Mouse (Mus musculus) liver, embryonic 14.5 days (tissue): Measurements from ENCODE around the gene Flrt1. TPM values are rescaled to one million over a fixed set of nuclear protein-coding genes. Genes with fewer than 3 reads are reported as not detected.

Experiments used
- ATAC-seq: fragments of 200-750 bp; cut with Nextera tagmentation; 2 replicates; pipeline ENCODE4 v1.8.0; 2017; ENCODE audit warnings: moderate number of reproducible peaks, mild to moderate bottlenecking, moderate library complexity; ENCODE audit not compliant: insufficient read depth
- DNase-seq, 3 experiments: peaks; one replicate each; pipeline ENCODE4 v3.0.0-alpha.2; 2012 to 2013; ENCODE audit warnings: low read depth in 3 of 3, low spot score in 3 of 3
- H3K27ac ChIP-seq: fragments of 300-500 bp; sonication (generic); 2 replicates; pipeline ENCODE4 v1.5.1; 2014; ENCODE audit warnings: moderate library complexity, mild to moderate bottlenecking, control low read depth, inconsistent platforms
- H3K27me3 ChIP-seq: fragments of 300-500 bp; sonication (generic); 2 replicates; pipeline ENCODE4 v1.6.1; 2014; ENCODE audit warnings: mild to moderate bottlenecking, low read length, moderate library complexity; ENCODE audit not compliant: control insufficient read depth, insufficient read depth
- H3K36me3 ChIP-seq: fragments of 300-500 bp; sonication (generic); replicated peaks from 2 replicates; pipeline ENCODE4 v1.6.1; 2014; ENCODE audit warnings: low read depth; ENCODE audit not compliant: control insufficient read depth, insufficient read depth
- H3K4me1 ChIP-seq, 2 experiments: fragments of 200-500 bp in 1 of 2; fragments of 300-500 bp in 1 of 2; sonication (generic) in 1 of 2; replicated peaks; 2 replicates each; pipeline ENCODE4 v1.6.1; 2012 to 2014; ENCODE audit warnings: antibody characterized with exemption in 1 of 2, inconsistent platforms in 1 of 2, low read length in 1 of 2; ENCODE audit not compliant: control insufficient read depth in 2 of 2, insufficient read depth in 2 of 2
- H3K4me2 ChIP-seq: fragments of 300-500 bp; sonication (generic); 2 replicates; pipeline ENCODE4 v1.6.1; 2014; ENCODE audit warnings: low read depth, mild to moderate bottlenecking, control low read depth, moderate library complexity
- H3K4me3 ChIP-seq, 2 experiments: fragments of 200-500 bp in 1 of 2; fragments of 300-500 bp in 1 of 2; sonication (generic) in 1 of 2; 2 replicates each; pipeline ENCODE4 v1.5.1; 2012 to 2014; ENCODE audit warnings: low read depth in 2 of 2, low read length in 2 of 2, mild to moderate bottlenecking in 2 of 2, control low read depth in 1 of 2, inconsistent platforms in 1 of 2, moderate library complexity in 1 of 2; ENCODE audit not compliant: insufficient read depth in 1 of 2
- H3K9ac ChIP-seq: fragments of 300-500 bp; sonication (generic); replicated peaks from 2 replicates; pipeline ENCODE4 v1.6.1; 2014; ENCODE audit warnings: mild to moderate bottlenecking, control low read depth, moderate library complexity
- H3K9me3 ChIP-seq: fragments of 300-500 bp; sonication (generic); 2 replicates; pipeline ENCODE4 v1.6.1; 2016; ENCODE audit warnings: low read length, mixed read lengths; ENCODE audit not compliant: control insufficient read depth
- CTCF ChIP-seq: IDR thresholded peaks from 2 replicates; pipeline ENCODE4 v1.5.1; 2016; ENCODE audit warnings: antibody characterized with exemption, low read depth, control low read depth
- EP300 ChIP-seq: IDR thresholded peaks from 2 replicates; pipeline ENCODE4 v1.6.1; 2016; ENCODE audit warnings: antibody characterized with exemption, low read depth
- WGBS: fragments of 180-500 bp; shearing (Covaris S2); extraction: QIAGEN DNeasy Blood & Tissue Kit; methylation state at CpG from one replicate; pipeline ENCODE4 v1.1.7; 2014; ENCODE audit not compliant: insufficient replicate concordance; 5-methylcytosine and 5-hydroxymethylcytosine counted together
- polyA plus RNA-seq, 2 experiments: library from polyadenylated mRNA; depleted of rRNA in 1 of 2; stranded (reverse) in 1 of 2; unstranded in 1 of 2; fragments of >200 nt; fragmentation: Nextera tagmentation in 1 of 2; extraction: Ambion mirVana in 1 of 2; gene quantifications; 2 replicates each; pipeline versions ENCODE4 v1.2.1 to v1.2.3; 2012 to 2014

The Flrt1 gene
- polyA plus RNA-seq, 2 experiments, result 0.01 to 0.09 TPM

DNA sequence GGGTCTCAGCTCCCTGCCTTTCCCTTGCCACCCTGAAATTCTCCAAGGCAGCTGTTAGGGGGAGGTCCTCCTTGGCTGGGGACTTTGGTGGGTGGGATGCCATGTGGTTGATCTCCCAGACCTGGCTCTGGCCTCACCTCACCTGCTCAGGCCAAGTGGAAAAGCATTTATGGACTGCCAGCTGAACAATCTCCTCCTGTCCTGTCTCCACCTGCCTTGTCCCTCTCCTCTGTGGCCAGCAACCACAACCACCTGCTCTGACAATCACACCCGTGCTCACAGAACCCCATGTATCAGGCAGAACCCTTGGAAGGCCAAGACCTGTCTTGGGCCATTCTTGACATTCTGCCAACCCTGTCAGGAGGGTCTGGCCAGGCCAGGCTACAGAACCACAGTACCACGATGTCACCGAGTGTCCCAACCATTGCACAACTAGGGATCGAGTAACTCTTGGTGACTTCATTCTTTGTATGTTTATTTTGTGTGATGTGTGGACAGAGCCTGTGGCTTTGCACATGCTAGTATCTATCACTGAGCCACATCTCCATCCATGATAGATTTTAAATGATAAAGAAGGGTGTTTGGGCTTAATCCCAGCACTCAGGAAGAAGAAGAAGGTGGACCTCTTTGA lies 20.1 kb upstream of the Flrt1 start:
- TF ChIP-seq CTCF (no peak), EP300 (no peak)
- Histone ChIP-seq H3K4me3 (no peak overlapping the region), H3K4me1 (peaks cover 0 to 9% of the 10 kb centered on the region in 2 experiments; a peak in 2 of 4 replicates), H3K9ac (no peak overlapping the region), H3K36me3 (no peaks in the 10 kb centered on the region), H3K4me2 (no peak overlapping the region), H3K9me3 (no peaks in the 10 kb centered on the region), H3K27me3 (no peaks in the 10 kb centered on the region; the same call in 1 of the 2 replicates), H3K27ac (no peak overlapping the region)
- DNase-seq (no peak), ATAC-seq (no peak)
- 51% methylated on average over 4 of the region's 4 CpGs for WGBS

DNA sequence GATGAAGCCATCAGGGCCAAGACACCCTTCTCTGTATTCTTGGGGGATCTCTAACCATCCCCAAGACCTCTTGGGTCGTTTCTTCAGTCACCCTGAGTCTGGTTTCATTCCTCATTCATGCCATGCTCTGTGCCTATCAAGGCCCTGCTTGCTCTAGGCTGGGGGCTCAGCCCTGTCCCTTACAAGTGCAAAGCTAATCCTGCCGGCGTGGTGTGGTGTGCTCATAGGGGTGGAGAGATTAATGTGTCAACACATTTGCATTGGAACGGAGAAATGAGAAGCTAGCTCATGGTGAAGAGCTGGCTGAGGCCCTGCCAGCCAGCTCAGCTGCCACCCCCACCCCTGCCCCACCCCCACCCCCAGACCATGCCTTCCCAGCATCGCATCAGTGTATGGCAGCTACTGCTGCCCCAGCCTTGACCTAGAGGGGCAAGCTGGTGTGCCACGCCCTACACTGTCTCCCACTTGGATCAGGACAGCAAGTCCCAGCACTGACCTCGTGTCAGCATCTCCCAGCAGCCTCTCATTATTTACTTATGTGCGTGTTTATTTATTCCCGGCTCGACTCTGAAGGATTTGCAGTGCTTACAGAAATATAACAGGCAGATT lies 17.3 kb upstream of the Flrt1 start:
- Histone ChIP-seq H3K27me3 (no peaks in the 10 kb centered on the region; the same call in 1 of the 2 replicates), H3K4me3 (no peak overlapping the region), H3K4me1 (peaks cover 8 to 29% of the 10 kb centered on the region in 2 experiments), H3K9me3 (no peaks in the 10 kb centered on the region), H3K36me3 (no peaks in the 10 kb centered on the region), H3K4me2 (no peak overlapping the region), H3K9ac (no peak overlapping the region), H3K27ac (no peak overlapping the region)
- 39% methylated on average over 10 of the region's 10 CpGs for WGBS
- TF ChIP-seq CTCF, result no peak
- TF ChIP-seq EP300, result no peak
- DNase-seq, result no peak
- no peak for ATAC-seq

DNA sequence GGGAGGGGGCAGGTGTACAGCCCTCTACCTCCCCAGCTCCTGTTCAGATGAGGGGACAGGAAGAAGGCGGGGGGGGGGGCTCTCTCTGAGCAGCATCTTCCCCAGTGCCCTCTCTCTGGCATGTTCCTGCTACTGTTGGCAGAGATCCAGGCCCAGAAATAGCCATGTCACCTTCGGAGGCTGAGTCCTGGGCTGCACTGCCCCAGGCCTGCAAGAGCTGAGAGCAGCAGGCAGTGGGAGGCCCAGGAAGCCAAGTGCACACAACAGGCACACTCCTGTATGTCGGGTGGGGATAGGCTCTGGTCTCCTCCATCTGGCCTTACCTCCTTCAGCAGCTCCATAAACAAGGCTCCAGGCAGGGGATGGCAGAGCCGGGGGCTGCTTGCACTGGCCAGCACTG lies 16.7 kb upstream of the Flrt1 start:
- Histone ChIP-seq H3K36me3 (no peaks in the 10 kb centered on the region), H3K4me2 (no peak overlapping the region), H3K27me3 (no peaks in the 10 kb centered on the region; the same call in 1 of the 2 replicates), H3K4me1 (peaks cover 14 to 34% of the 10 kb centered on the region in 2 experiments), H3K4me3 (no peak overlapping the region), H3K9ac (no peak overlapping the region), H3K9me3 (no peaks in the 10 kb centered on the region), H3K27ac (no peak overlapping the region)
- ATAC-seq (no peak), DNase-seq (no peak)
- WGBS, result 39% methylated on average over 4 of the region's 4 CpGs
- TF ChIP-seq EP300, result no peak
- TF ChIP-seq CTCF, result no peak

DNA sequence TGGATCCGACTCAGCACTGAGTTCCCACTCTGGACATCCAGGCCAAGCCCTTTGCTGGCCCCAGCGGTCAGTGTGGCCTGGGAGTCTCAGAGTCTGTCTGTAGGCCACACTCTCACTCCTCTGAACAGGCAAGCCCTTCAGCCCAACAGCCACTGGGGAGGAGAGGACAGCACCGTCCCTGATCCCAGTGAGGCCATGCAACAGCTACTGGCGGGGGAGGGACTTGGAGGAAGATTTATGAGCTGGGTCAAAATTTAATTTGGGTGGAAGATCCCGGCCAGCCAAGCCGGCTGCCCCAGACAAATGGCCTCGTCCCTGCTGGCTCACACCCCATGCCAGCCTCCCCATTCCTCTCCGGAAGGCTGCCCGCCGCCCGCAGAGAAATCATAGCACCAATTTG lies 15.7 kb upstream of the Flrt1 start:
- TF ChIP-seq CTCF (no peak), EP300 (no peak)
- H3K27me3 ChIP-seq, result no peaks in the 10 kb centered on the region; the same call in 1 of the 2 replicates
- no peak overlapping the region for H3K9ac ChIP-seq
- H3K36me3 ChIP-seq, result no peaks in the 10 kb centered on the region
- no peak overlapping the region for H3K4me2 ChIP-seq
- 69% methylated on average over 11 of the region's 11 CpGs for WGBS
- no peak overlapping the region for H3K27ac ChIP-seq
- DNase-seq (no peak), ATAC-seq (no peak)
- peaks cover 22 to 40% of the 10 kb centered on the region in 2 experiments for H3K4me1 ChIP-seq
- H3K9me3 ChIP-seq, result no peaks in the 10 kb centered on the region
- H3K4me3 ChIP-seq, result no peak overlapping the region

DNA sequence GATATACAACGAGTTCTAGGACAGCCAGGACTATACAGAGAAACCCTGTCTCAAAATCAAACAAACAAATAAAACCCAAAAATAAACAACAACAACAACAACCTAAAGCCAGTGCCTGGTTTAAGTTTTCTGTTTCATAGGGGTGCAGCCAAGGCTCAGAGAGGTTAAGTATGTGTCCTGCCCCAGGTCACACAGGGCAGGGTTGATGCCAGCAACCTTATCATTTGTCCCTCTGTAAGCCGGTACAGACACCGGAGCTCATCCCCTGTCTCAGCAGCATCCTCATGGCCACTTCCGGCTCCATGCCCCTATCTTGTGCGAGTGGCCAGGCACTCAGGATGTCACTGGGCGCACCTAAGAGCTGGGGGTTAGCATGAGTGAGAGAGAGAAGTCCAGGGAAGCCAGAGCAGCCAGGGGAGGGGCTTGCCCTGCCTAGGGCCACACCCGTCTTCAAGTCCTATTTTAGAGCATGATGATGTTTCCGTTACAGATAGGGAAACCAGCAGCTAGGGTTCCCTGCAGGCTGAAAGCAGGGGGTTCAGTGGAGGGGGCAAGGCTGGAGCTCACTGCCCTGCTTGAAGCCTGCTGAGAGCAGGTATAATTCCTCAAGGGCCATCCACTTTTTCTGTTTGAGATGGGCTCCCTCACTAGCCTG lies 12.3 kb upstream of the Flrt1 start:
- Histone ChIP-seq H3K36me3 (no peaks in the 10 kb centered on the region), H3K27me3 (no peaks in the 10 kb centered on the region), H3K27ac (peak overlapping the region; percentile 78), H3K4me1 (peaks cover 35 to 55% of the 10 kb centered on the region in 2 experiments), H3K4me3 (peak overlapping the region; percentile 17 to 22; a peak in 2 of 4 replicates), H3K4me2 (peak overlapping the region; percentile 69), H3K9ac (peak overlapping the region; percentile 38), H3K9me3 (no peaks in the 10 kb centered on the region)
- ATAC-seq, result peak; percentile 76
- TF ChIP-seq EP300 (no peak), CTCF (peak; percentile 23; the same call in 1 of the 2 replicates)
- DNase-seq, result peak; percentile 42 to 45 (median 44)
- WGBS, result 13% methylated on average over 8 of the region's 8 CpGs
